9 mouse cellular contexts compared by ENCODE assay signal in the genomic region with DNA sequence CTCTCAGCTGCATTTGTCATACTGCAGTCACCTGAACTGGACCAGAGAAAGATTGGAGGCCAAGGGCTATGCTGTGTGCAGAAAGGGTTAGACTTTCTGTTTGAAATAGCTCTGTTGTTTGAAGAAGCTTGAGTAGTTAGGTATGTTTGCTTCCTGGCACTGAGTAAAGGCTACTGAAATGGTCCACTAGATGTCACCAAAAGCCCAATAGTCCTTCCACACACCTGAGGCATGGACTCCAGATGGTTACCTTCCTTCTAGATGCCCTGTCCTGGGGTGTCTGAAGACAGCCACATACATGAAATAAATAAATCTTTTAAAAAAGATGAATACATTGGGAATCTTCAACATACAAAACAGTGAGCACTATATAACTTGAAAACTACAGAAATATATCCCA. TPM values are rescaled to one million over a fixed set of nuclear protein-coding genes. Genes with fewer than 3 reads are reported as not detected.
A peak's percentile ranks its signal among the peaks of the same experiment; 100 is the strongest.
DNase-seq lines count a peak whose midpoint lies in the region; ATAC-seq lines count a peak whose summit lies in the region.
"Had no signal": no experiment of that assay in that cellular context is flagged by ENCODE, and none has a peak within 500 bp of the region (broad histone marks: within the 10 kb centered on the region; RNA-seq: fewer than 3 reads in every experiment).

No protein-coding gene starts in this region.

- DNase-seq in right cerebral cortex, adult 2 months (ENCODE audit: low spot score in 2 of 2) = peak; percentile 17 to 26
- no peak for DNase-seq in right cerebral cortex, postnatal 10 days (ENCODE audit: low spot score in 2 of 2)
- peak; percentile 34 for DNase-seq in embryo, embryonic 10 days (ENCODE audit: low spot score)
- peak; percentile 38 for DNase-seq in retina, postnatal 7 days (ENCODE audit: low read depth, low spot score)
- DNase-seq in adrenal gland, postnatal 14 days = no peak
- DNase-seq in adrenal gland, postnatal 10 days = no peak

- H3K4me2 ChIP-seq in kidney, embryonic 16.5 days (replicated peaks; ENCODE audit: low read depth, low read length) = no peak overlapping the region

- ATAC-seq in kidney, embryonic 16.5 days (ENCODE audit: low FRiP score, low TSS enrichment) = peak; percentile 84; the same call in 1 of the 2 replicates

- H3K4me3 ChIP-seq in kidney, embryonic 16.5 days (ENCODE audit: low read length) = no peak overlapping the region

- H3K9me3 ChIP-seq in kidney, embryonic 16.5 days (ENCODE audit: low read length) = no peaks in the 10 kb centered on the region

- H3K9ac ChIP-seq in kidney, embryonic 16.5 days (replicated peaks; ENCODE audit: low read length) = no peak overlapping the region

- H3K36me3 ChIP-seq in kidney, embryonic 16.5 days (ENCODE audit: insufficient read depth, low read length) = no peaks in the 10 kb centered on the region

- H3K27me3 ChIP-seq in kidney, embryonic 16.5 days (ENCODE audit: insufficient read depth, low read length) = peaks cover 15% of the 10 kb centered on the region

- H3K27ac ChIP-seq in kidney, embryonic 16.5 days (ENCODE audit: low read length) = no peak overlapping the region

- no peaks in the 10 kb centered on the region for H3K4me1 ChIP-seq in kidney, embryonic 16.5 days (ENCODE audit: insufficient read depth, low read length)

RNA-seq across cellular contexts. Expression of gene Rbmxl2, which starts 6.5 kb away (rescaled TPM):
- not detected in 2 replicates for polyA plus RNA-seq in kidney, embryonic 16.5 days (2015; fragmentation: Nextera tagmentation; extraction: Ambion mirVana)
- total RNA-seq in adrenal gland, postnatal 14 days (2021) = not detected in 2 replicates
- under 1 TPM in 1 of 2 experiments, not detected in 1; 0.18 TPM for total RNA-seq in adrenal gland, postnatal 10 days (2021)
- total RNA-seq: left cerebral cortex, postnatal 14 days had no signal
- polyA plus RNA-seq: stomach, embryonic 14.5 days had no signal

RNA-seq across cellular contexts. Expression of gene Nlrp14, which starts 48.9 kb away (rescaled TPM):
- polyA plus RNA-seq in kidney, embryonic 16.5 days (2015; fragmentation: Nextera tagmentation; extraction: Ambion mirVana) = not detected in 2 replicates
- not detected in 2 replicates for total RNA-seq in adrenal gland, postnatal 14 days (2021)
- under 1 TPM in 1 of 2 experiments, not detected in 1; 0.21 TPM for total RNA-seq in adrenal gland, postnatal 10 days (2021)
- total RNA-seq: left cerebral cortex, postnatal 14 days had no signal
- polyA plus RNA-seq: stomach, embryonic 14.5 days had no signal

Comparison
In these comparisons a context has a peak if more than half of its experiments do, and no peak if none do; other contexts are left out.
1. DNase-seq: peak in right cerebral cortex, adult 2 months (2 of 2), embryo, embryonic 10 days (single experiment) and retina, postnatal 7 days (single experiment); none in right cerebral cortex, postnatal 10 days (0 of 2), adrenal gland, postnatal 14 days (single experiment) and adrenal gland, postnatal 10 days (single experiment).